Mouse (Mus musculus): ENCODE data around the gene Sdhb.

DNA sequence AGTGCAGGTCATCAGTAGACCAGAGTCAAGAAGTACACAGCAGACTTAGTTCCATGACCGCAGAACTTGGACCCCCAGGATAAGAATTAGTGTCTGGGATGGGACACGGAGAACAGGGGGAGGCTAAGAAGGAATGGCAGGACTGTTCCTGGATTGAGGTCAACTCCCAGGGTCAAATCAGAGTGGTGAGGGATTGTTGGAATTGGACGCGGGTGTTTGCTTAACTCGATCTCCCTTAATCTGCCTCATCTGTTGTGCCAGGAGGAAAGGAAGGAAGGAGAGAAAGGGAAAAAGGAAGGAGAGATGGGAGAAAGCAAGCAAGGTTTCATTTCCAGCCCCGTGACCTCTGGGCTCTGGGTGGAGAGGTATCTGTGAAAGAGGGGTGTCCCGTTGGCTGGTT is 49.1 kb downstream of the Sdhb start, which contains the start of gene Mfap2:
- TF ChIP-seq TAL1 (IDR thresholded peaks at IDR 0.05; ENCODE audit: low read length) = no peak
- no peak for TF ChIP-seq GATA1 (IDR thresholded peaks at IDR 0.05; ENCODE audit: low read length)
